Mouse (Mus musculus) C2C12 (cell line): ENCODE data around the gene Ppp5c. TPM values are rescaled to one million over a fixed set of nuclear protein-coding genes. Genes with fewer than 3 reads are reported as not detected.

Experiments
- H3K27me3 ChIP-seq: one replicate; pipeline ENCODE4 v1.6.1; 2011; ENCODE audit not compliant: control insufficient read depth, insufficient read depth, insufficient read length
- H3K36me3 ChIP-seq: one replicate; pipeline ENCODE4 v1.6.1; 2011; ENCODE audit not compliant: control insufficient read depth, insufficient read depth
- H3K4me3 ChIP-seq: one replicate; pipeline ENCODE4 v1.5.1; 2011; ENCODE audit warnings: mild to moderate bottlenecking, control low read depth; ENCODE audit not compliant: poor library complexity, insufficient read depth, severe bottlenecking
- H3K79me2 ChIP-seq: one replicate; pipeline ENCODE4 v1.6.1; 2011; ENCODE audit not compliant: control insufficient read depth, insufficient read depth
- H3K79me3 ChIP-seq: one replicate; pipeline ENCODE4 v1.6.1; 2011; ENCODE audit warnings: low read depth, control low read depth
- H3ac ChIP-seq: one replicate; pipeline ENCODE3; 2011; ENCODE audit warnings: low read depth; ENCODE audit not compliant: control insufficient read depth, insufficient read length
- CEBPB ChIP-seq: IDR thresholded peaks from one replicate; pipeline ENCODE4 v1.6.1; 2011; ENCODE audit warnings: low read depth, mild to moderate bottlenecking, control low read depth, moderate library complexity
- CTCF ChIP-seq: IDR thresholded peaks from one replicate; pipeline ENCODE4 v1.5.1; 2011; ENCODE audit not compliant: control insufficient read depth, insufficient read depth, insufficient read length
- FOSL1 ChIP-seq: IDR thresholded peaks from one replicate; pipeline ENCODE4 v1.8.0; 2011; ENCODE audit warnings: mild to moderate bottlenecking, low read length; ENCODE audit not compliant: poor library complexity, insufficient read depth, severe bottlenecking
- MAX ChIP-seq: IDR thresholded peaks from one replicate; pipeline ENCODE4 v1.6.1; 2011; ENCODE audit warnings: mild to moderate bottlenecking, control low read depth
- MYOD1 ChIP-seq: IDR thresholded peaks from one replicate; pipeline ENCODE4 v1.6.1; 2011; ENCODE audit warnings: low read depth; ENCODE audit not compliant: control insufficient read depth, insufficient read length
- MYOG ChIP-seq: IDR thresholded peaks from one replicate; pipeline ENCODE4 v1.6.1; 2011; ENCODE audit not compliant: control insufficient read depth, insufficient read length; ENCODE audit errors: extremely low read depth
- USF1 ChIP-seq: IDR thresholded peaks from one replicate; pipeline ENCODE4 v1.6.1; 2011; ENCODE audit warnings: low read depth, mild to moderate bottlenecking, control low read depth, moderate library complexity
- polyA plus RNA-seq: library from polyadenylated mRNA; unstranded; fragments of >200 nt; fragmentation: generic; extraction: Trizol; gene quantifications from one replicate; pipeline ENCODE4 v1.2.1, GENCODE M21; 2012; ENCODE audit warnings: missing spikeins

The Ppp5c gene
- polyA plus RNA-seq, 1 experiment, result 143 TPM

DNA sequence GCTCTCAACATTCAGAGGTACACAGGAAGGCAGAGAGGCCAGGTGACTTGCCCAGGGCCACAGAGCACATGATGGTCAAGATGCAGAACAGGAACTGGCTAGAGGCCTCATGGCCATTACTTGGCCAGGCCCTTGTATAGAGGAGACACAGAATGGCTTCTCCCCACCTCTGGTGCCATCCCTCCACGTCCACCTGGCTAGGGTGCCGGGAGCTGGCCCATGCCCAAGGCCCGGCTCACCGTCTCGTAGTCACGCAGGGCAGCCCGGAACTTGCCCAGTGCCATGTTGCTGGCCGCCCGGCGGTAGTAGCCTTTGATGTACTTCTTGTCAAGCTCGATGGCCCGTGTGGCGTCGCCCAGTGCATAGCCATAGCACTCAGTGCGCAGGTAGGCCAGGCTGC lies 5.5 kb downstream of the Ppp5c start:
- no peak overlapping the region for H3K4me3 ChIP-seq
- no peak overlapping the region for H3ac ChIP-seq
- TF ChIP-seq CTCF, result no peak
- TF ChIP-seq CEBPB, result no peak
- no peak for TF ChIP-seq FOSL1
- no peak for TF ChIP-seq MYOG
- no peak for TF ChIP-seq MAX
- no peak for TF ChIP-seq USF1
- no peak for TF ChIP-seq MYOD1
- H3K79me2 ChIP-seq, result peaks cover 73% of the 10 kb centered on the region
- H3K79me3 ChIP-seq, result peaks cover 38% of the 10 kb centered on the region
- peaks cover 27% of the 10 kb centered on the region for H3K36me3 ChIP-seq
- no peaks in the 10 kb centered on the region for H3K27me3 ChIP-seq

DNA sequence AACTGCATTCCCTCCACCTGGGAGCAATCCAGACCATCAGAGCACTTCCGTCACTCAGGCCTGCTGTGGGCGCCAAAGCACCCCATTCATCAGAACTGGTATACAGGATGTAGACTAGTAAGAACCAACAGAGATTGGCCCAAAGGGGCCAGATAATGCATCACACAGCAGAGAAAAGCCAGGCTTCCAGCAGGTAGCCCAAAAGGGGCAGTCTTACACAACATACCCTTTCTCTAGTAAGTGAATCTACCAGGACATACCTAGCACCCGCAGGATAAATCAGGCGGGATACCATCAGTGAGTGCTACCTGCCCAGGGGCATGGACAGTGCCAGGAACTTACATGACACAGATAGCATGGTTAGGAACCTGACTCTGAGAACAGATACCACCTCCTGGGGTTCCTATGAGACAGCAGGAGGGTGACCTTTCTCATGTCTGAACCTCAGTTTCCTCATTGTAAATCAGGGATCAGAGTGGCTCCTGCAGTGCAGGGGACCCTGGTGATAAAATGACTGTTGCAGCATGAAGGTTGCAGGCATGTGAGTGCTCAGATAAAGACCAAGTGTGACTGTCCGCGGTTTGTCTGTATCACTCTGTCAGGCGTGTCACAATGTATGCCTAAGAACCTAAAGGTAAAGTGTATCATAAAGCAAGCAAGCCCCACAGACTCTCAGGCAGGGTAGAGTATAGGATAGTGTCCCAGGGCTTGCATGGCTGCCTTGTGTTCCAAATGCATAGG lies 8.1 kb downstream of the Ppp5c start:
- no peak overlapping the region for H3ac ChIP-seq
- H3K79me2 ChIP-seq, result peaks cover 65% of the 10 kb centered on the region
- TF ChIP-seq MYOD1 (no peak), MYOG (no peak), FOSL1 (no peak), CEBPB (no peak), MAX (no peak), CTCF (no peak), USF1 (no peak)
- no peaks in the 10 kb centered on the region for H3K27me3 ChIP-seq
- H3K79me3 ChIP-seq, result peaks cover 14% of the 10 kb centered on the region
- H3K4me3 ChIP-seq, result no peak overlapping the region
- peaks cover 39% of the 10 kb centered on the region for H3K36me3 ChIP-seq

DNA sequence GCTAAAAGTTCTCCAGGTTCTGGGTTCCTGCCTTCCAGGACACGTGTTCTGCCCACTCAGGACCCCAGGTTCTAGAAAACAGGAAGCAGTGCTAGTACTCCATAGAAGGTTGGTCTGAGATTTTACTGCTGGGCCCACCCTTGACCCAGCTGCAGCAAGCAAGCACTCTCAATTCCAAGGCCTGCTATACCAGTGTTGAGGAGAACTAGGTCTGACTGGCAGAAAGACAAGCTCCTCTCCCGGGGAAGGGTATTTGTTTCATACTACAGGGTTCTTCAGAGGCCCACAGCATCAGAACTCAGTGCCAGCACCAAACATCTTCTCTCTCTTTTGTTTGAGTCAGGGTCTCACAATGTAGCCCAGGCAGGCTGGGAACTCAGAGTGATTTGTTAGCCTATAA lies 9.8 kb downstream of the Ppp5c start:
- Histone ChIP-seq H3K27me3 (no peaks in the 10 kb centered on the region), H3K79me3 (peaks cover 10% of the 10 kb centered on the region), H3ac (no peak overlapping the region), H3K36me3 (peaks cover 48% of the 10 kb centered on the region), H3K4me3 (no peak overlapping the region), H3K79me2 (peaks cover 48% of the 10 kb centered on the region)
- TF ChIP-seq CEBPB, result no peak
- TF ChIP-seq CTCF, result no peak
- TF ChIP-seq MYOD1, result no peak
- no peak for TF ChIP-seq FOSL1
- TF ChIP-seq MAX, result no peak
- TF ChIP-seq USF1, result no peak
- TF ChIP-seq MYOG, result no peak

DNA sequence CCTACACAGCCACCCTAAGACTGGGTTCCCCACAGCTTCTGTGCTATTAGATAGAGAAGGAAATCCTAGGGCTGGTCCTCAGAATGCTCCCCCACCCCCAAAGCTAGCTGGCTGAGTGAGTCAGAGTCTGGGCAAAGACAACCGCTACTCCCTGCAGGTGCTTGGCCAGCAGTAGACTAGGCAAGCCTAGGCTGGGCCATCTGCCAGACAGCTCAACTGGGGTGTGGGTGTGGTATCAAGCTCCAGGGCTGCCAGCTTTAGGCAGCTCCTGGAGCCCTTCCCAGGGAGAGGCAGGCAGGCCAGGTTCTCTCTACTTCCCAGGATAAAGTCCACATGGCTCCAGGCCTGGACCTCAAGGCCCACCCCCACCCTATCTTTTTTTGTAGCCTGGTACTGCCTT lies 10.7 kb downstream of the Ppp5c start:
- Histone ChIP-seq H3K4me3 (no peak overlapping the region), H3K36me3 (peaks cover 43% of the 10 kb centered on the region), H3ac (no peak overlapping the region), H3K79me2 (peaks cover 43% of the 10 kb centered on the region), H3K27me3 (no peaks in the 10 kb centered on the region), H3K79me3 (peaks cover 9% of the 10 kb centered on the region)
- TF ChIP-seq MYOD1 (peak; percentile 43), FOSL1 (peak; percentile 12), USF1 (no peak)

DNA sequence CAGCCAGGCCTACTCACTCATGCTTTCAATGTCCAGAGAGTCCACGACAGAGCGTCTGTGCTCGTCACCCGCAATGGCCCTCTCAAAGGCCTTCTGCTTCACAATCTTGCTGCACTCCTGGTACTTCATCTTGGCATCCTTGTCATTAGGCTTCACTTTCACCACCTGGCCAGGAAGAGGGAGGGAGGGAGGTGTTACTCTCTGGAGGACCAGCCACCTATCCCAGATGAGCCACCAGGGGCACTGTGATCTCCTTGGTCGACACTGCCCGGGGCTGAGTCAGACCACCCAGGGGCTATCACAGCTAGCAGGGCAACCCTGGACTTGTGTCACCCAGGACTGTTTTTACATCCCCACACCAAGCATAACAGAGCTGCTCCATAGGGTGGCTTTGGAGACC lies 12.3 kb downstream of the Ppp5c start:
- H3ac ChIP-seq, result no peak overlapping the region
- H3K36me3 ChIP-seq, result peaks cover 35% of the 10 kb centered on the region
- peaks cover 35% of the 10 kb centered on the region for H3K79me2 ChIP-seq
- H3K4me3 ChIP-seq, result no peak overlapping the region
- H3K79me3 ChIP-seq, result peaks cover 2% of the 10 kb centered on the region
- TF ChIP-seq CTCF (no peak), MYOD1 (no peak), MAX (no peak), CEBPB (no peak), USF1 (no peak), FOSL1 (no peak), MYOG (no peak)
- no peaks in the 10 kb centered on the region for H3K27me3 ChIP-seq

DNA sequence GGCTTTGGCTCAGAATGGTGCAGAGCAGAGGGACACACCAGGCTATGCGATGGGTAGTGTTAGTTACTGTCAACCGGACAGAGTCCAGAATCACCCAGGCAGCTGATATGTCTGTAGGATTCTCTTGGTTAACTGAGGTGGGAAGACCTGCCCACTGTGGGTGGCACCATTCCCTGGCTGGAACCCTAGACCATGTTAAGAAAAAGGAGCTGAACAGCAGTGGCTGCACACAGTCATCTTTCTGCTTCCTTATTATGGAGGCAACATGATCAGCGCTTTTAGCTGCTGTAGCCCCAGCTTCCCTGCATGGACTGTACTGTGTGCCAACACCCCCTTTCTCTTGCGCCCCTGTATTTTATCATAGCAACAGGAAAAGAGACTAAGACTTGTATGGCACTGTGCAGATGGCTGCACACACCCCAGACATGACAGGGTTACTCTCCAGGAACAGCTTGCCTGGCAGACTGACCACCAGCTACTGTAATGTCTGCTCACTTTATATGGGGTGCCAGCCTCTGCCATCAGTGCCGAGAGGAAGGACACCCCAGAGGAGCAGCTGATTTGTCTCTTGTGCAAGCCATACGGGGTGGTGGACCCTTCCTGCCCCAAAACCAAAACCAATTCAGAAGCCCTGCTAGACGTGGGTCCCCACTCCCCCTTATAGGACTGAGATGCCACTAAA lies 15.7 kb downstream of the Ppp5c start:
- Histone ChIP-seq H3ac (no peak overlapping the region), H3K79me2 (peaks cover 18% of the 10 kb centered on the region), H3K79me3 (no peaks in the 10 kb centered on the region), H3K4me3 (no peak overlapping the region), H3K36me3 (peaks cover 27% of the 10 kb centered on the region), H3K27me3 (no peaks in the 10 kb centered on the region)
- TF ChIP-seq CTCF (no peak), MAX (no peak), MYOG (no peak), MYOD1 (no peak), FOSL1 (no peak), USF1 (no peak), CEBPB (no peak)
